Mouse (Mus musculus): ENCODE measurements around the gene Lima1.
"Not testable (repeated sequence)": the region's sequence is repeated elsewhere in the genome, so short reads cannot be mapped to it uniquely, and the experiment has no call there.

Gene Lima1

DNA sequence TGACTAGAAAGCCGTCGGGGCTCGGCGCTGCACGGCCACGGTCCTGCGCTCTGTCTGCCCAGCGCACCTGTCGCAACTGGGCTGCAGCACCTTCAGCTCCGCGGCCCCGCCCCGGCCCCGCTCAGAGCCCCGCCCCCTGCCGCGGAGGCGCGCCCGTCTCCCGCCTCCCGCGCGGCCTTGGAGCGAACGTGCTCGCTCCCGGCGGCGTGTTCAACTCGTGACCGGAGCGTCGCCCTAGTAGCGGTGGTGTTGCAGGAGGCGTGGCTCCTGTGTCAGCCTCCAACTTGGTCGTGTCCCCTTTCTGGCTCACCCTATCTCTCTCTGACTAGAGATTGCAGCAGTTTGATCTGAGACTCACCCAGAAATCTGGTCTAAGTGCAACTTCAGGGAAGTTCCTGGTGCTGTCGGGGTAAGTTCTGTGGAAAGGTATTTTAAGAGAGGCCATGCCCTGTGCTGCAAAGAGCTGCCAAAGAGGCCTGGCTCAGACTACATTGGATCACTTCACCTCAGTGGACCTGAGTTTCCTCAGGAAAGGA lies at the start of gene Lima1:
Lima1 (minus strand) TSS at position 123 of the 536 bp plus-strand sequence.
- peak; percentile 57 for DNase-seq (ENCODE audit: low spot score)

DNA sequence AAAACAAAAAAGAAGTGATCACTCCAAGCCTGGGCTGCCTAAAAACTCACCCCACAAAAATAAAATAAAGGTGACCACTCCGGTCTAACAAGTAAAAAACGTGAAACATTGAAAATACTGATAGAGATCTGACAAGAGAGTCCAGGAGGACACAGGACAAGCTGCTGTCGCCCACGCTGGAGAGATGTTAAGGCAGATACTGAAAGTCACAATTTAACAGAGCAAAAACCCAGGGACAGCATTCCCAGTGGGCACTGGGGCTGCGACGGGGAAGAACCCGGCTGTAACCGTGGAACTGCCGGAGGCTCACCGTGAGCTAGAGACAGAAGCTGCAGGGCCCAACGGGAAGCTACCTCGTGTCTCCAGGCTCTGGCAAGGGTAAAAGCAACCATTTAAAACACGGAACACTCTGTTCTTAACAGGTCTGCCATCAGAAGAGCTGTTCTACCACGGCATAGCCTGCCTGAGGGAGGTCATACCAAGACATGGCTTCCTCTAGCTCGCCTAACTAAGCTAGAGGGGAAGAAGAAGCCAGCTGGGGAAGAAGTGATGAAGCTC lies 44.4 kb upstream of the Lima1 start:
- DNase-seq (ENCODE audit: low spot score) = no peak

DNA sequence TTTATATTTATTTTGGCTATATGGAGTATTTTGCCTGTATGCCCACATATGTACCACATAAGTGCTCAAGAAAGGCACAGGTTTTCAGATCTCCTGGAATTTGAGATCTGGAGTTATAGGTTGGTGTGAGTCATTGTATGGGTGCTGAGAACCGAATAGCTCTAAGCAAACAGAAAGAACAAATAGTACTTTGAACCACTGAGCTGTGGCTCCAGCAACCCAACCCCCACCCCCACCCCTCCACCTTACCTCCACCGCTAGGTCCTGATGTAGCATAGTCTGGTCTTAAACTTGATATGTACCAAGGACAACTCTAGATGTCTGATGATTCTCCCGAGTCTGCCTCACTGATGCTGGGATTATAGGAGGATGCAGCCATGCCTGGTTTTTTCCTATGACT lies 42.0 kb upstream of the Lima1 start:
- DNase-seq (ENCODE audit: low spot score) = no peak

DNA sequence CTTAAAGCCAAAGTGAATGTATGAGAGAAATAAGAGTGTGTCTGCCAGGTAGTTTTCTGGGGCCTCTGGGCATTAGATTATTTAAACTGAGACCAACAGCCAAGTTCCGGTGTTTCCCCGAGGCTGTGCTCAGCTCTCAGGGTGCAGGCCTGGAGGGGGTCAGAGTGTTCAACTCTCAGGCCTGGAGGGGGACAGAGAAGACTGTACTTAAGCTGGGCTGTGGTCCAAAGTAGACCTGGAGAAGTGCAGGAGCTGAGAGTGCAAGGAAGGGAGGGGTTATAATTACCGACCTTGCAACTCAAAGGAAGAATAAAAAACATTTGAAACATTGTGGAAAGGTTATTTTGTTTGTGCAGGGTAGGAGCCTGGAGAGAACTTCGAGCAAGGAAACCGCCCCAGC lies 39.4 kb upstream of the Lima1 start:
- no peak for DNase-seq (ENCODE audit: low spot score)

DNA sequence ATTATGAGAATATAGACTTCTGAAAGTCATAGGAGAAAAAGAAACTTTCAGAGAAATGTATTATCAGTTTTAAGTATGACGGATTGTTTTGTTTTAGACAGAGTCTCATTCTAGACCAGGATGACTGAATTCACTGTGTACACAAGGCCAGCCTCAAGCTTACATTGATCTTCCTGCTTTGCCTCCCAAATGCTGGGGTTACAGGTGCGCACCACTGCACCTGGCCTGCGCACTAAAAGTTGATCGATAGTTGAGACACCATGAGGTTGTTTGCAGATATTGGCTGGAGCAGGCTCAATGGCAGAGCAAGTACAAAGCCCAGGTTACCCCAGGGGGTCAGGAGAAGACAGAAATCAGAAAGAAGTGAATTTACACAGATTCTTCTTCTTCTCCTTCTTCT lies 36.5 kb upstream of the Lima1 start:
- no peak for DNase-seq (ENCODE audit: low spot score)

DNA sequence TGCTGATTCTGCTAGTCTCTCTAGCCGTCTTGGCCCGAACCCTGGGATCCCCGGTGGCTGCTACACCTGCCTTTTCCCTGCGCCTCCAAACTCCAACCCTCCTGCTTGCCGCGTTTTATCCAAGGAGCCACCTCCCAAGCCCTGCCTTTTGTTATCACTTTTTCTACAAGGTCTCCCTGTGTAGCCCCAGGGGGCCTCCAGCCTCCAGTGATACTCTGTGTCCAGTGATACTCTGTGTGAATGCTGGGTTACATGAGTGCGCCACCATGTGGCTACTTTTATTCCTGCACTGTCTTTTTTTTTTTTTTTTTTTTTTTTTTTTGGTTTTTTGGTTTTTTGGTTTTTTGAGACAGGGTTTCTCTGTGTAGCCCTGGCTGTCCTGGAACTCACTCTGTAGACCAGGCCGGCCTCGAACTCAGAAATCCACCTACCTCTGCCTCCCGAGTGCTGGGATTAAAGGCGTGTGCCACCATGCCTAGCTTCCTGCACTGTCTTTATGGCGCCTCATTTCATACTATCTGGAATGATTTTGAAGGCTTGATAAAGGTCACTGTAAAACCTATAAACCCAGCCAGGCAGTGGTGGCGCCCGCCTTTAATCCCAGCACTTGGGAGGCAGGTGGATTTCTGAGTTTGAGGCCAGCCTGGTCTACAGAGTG lies 34.2 kb upstream of the Lima1 start:
- DNase-seq (ENCODE audit: low spot score) = not testable (repeated sequence)

- no peak for DNase-seq (ENCODE audit: low spot score)
Observed at GRCm38 (mm10) chr15:99907514-99907913, 32.3 kb upstream of the Lima1 start.

GRCm38 (mm10) chr15:99907041-99907440 lies 31.8 kb upstream of the Lima1 start:
- no peak for DNase-seq (ENCODE audit: low spot score)

- no peak for DNase-seq (ENCODE audit: low spot score)
Observed at GRCm38 (mm10) chr15:99904841-99905240, 29.6 kb upstream of the Lima1 start.

GRCm38 (mm10) chr15:99904333-99904732 lies 29.1 kb upstream of the Lima1 start:
- no peak for DNase-seq (ENCODE audit: low spot score)

GRCm38 (mm10) chr15:99903227-99903626 lies 28.0 kb upstream of the Lima1 start:
- no peak for DNase-seq (ENCODE audit: low spot score)

- DNase-seq (ENCODE audit: low spot score) = no peak
Observed at GRCm38 (mm10) chr15:99902786-99903185, 27.5 kb upstream of the Lima1 start.

DNA sequence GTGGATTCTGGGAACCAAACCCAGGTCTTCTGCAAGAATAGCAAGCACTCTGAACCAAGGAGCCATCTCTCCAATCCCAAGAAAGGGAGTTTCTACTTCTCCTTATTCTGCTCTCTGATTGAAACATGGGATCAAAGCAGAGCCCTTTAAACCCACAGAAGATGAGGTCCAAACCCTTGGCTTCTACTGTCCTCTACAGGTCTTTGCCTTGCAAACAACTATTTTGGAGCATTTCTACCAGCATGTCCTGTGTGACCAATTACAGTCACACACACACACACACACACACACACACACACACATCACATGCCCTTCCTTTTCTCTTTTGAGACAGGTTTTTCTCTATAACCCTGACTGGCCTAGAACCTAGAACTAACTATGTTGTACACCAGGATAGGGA lies 21.4 kb upstream of the Lima1 start:
- DNase-seq (ENCODE audit: low spot score) = no peak

GRCm38 (mm10) chr15:99891355-99891754 lies 16.1 kb upstream of the Lima1 start:
- no peak for DNase-seq (ENCODE audit: low spot score)

DNA sequence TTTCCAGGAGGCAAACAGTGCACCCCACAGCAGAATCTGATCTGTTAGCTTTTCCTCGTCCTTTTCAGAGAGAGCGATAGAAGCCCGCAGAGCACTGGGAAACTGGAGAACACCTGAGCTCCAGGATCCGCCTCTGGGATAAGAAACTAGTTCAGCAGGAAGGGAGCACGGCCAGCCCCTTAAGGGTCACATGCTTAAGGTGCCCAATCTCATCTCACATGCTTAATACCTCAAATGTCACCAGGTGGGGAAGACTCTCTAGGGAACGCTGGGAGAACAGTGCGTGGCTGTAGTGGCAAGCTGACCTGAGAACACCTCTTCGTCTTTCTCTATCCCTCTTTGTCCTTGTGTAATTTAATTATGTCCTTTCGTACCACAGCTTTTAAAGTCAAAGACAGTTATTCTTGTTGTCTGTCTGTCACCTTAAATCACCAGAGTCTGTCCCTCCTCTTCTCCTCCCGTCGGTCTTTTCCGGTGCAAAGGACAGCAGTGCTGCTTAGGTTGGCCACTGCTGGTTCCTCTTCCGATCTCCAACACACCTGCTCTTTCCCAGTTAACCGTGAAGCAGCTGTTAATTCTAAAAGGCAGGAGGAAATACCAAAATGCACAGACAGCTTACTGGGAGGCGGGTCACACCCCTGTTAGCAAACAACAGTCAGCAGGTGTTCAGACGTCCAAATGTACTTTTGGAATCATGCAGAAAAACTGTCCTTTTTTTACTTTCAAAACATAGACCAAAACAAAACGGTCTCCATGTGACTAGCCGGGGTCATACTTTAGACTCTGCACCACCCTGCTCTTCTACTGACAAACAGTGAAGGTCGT lies 15.4 kb upstream of the Lima1 start:
- no peak for DNase-seq (ENCODE audit: low spot score)

GRCm38 (mm10) chr15:99889275-99889874 lies 14.1 kb upstream of the Lima1 start:
- DNase-seq (ENCODE audit: low spot score) = no peak

DNA sequence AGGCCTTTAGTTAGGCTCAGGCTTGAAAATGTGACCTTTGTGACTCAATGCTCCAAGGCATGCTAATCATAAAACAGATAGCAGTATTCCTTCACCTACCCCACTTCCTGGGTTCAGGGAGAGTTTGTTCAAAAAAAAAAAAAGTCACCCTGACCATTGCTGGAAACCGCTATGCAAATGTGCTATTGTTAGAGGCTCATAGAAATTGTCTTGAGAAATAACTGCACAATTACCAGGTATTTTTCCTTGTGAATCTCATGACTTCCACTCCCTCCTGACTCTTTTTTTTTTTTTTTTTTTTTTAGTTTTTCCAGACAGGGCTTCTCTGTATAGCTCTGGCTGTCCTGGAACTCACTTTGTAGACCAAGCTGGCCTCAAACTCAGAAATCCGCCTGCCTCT lies 11.9 kb upstream of the Lima1 start:
- DNase-seq (ENCODE audit: low spot score) = not testable (repeated sequence)

DNA sequence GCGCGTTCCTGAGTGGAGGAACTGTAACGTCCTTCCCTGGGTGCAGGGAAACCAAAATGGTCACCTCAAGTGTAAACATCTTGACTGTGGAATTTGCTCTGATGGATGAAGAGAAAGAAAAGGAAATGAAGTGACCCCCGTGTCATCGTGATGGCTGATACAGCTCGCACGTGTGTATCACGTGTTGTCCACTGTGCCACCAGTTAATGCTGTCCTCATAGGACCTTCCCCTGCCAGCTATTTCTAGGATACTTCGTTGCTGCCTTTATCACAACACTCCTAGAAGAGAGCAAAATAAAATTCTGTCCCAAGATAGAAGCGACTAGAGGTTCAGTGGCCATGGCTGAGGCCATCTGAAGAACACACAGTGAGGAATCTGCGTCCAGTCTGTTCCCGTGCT lies 8.8 kb upstream of the Lima1 start:
- no peak for DNase-seq (ENCODE audit: low spot score)

DNA sequence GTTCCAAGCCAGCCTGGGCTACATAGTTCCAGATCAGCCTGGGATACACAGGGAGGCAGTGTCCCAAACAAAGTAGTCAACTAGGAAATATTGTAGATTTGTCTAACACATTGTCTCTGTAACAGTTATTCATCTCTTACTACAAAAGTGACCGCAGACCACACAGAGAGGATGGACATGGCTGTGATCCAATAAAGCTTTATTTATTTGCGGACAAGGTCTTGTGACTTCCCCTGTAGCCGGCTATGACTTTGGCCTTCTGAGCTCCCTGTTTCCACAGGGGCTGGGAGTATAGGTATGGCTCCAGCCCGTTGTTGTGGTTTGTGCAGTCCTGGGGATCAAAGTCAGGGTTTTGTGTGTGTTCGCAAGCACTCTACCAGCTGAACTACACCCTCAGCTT lies 3.3 kb upstream of the Lima1 start:
- DNase-seq (ENCODE audit: low spot score) = no peak

DNA sequence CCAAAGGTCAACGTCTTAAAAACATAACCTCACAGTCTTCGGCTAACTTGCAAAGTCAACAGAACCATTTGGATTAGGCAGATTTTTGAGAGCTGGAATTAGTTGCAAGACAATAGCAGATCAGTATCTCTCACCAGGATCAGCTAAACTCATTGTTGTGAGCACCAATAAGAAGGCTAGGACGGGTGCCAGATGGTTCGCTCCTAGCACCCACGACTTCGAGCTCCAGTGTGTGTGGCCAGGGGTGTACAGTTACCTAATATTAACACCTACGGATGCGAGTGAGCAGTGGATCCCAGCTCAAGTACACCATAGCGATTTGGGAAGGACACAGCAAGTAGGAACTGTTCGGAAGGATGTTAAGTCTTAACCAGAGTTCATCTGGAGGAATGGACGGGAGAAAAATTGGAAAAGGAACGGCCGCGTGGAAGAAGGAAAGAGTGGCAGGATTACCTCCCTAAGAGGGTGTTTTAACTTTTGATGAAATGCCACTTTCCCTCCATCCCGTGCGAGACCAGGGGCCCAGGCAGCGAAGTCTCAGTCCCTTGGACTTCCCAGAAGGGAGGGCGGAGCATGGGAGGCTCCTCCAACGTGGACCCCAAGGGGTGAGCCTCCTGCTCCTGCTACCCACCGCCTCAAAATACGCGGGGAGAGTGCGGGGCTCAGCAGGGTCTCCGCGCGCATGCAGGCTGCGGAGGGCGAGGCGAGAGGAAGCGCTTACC lies 483 bp downstream of the Lima1 start:
- no peak for DNase-seq (ENCODE audit: low spot score)

DNA sequence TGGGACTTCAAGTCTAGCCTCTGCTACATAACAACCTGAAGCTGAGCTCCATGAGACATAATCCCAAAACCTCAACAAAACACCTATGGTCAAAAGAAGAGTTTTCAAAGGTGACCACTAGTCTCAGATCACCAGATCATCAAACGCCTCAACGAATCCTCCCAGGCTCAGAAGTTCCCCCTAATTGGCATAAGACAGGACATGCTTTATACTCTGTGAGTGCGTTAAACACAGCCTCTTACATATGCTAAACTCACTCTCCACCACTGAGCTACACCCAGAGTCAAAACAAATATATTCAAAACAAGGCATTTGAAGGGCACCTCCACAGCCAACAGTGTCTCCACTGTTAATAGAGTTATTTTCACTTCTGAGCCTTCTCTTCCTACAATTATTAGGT lies 2.7 kb downstream of the Lima1 start:
- no peak for DNase-seq (ENCODE audit: low spot score)

- no peak for DNase-seq (ENCODE audit: low spot score)
Observed at GRCm38 (mm10) chr15:99867654-99868053, 7.6 kb downstream of the Lima1 start.
